ENCODE assay signal across 8 mouse cellular contexts in the genomic region with DNA sequence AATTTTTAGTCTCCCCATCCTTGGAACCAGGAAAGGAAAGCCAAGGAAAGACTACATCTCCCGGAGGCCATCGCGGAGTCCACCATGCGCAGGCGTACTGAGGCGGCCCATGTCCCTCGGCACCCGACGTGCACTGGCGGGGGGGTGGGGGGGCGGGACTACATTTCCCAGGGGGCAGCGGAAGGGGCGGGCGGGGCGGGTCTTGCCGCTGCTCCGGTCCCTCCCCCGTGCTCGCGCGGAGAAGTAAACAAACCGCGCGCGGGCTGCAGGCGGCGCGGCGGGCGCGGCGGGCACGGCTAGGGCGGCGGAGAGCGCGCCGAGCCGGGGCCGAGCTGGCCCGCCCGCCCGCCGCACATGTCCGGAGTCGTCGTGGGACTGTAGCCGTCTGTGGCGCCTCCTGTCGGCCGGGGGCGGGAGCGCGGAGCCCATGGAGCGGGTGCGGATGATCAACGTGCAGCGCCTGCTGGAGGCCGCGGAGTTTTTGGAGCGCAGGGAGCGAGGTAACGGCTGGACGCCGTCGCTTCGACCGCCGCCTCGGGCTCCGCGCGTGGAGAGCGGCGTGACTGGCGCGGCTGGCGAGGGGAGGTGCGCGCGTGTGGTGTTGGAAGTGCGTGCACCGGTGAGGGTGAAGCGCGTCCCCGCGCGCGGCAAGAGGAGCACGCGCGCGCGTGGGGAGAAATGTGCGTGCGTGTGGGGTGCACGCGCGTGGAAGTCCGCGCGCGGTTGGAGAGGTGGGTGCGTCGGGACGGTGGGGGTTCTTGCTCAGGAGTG. TPM values are rescaled to one million over a fixed set of nuclear protein-coding genes. Genes with fewer than 3 reads are reported as not detected.
A peak's percentile ranks its signal among the peaks of the same experiment; 100 is the strongest.
DNase-seq lines count a peak whose midpoint lies in the region; ATAC-seq and TF ChIP-seq lines count a peak whose summit lies in the region.

No protein-coding gene starts in this region.

- H3K27me3 ChIP-seq in forebrain, embryonic 16.5 days (replicated peaks; ENCODE audit: control insufficient read depth, insufficient read depth, low read length): no peaks in the 10 kb centered on the region
- no peaks in the 10 kb centered on the region for H3K27me3 ChIP-seq in lung, embryonic 14.5 days (ENCODE audit: insufficient read depth, low read length)

- in situ Hi-C loops in ES-E14 (cut with MboI; ENCODE audit: low sequenced_read_pairs in 2 of 2, unreplicated experiment in 2 of 2): no loop called here

- H3K9me3 ChIP-seq in ES-E14 (ENCODE audit: control insufficient read depth, insufficient read depth, low read depth, low read length): no peaks in the 10 kb centered on the region
- H3K9me3 ChIP-seq in forebrain, embryonic 16.5 days (ENCODE audit: control insufficient read depth, low read length): no peaks in the 10 kb centered on the region
- H3K9me3 ChIP-seq in lung, embryonic 14.5 days (ENCODE audit: low read depth, low read length): no peaks in the 10 kb centered on the region

- H3K4me3 ChIP-seq in ES-E14 (ENCODE audit: insufficient read depth in 1 of 2, low read depth in 1 of 2, low read length in 2 of 2, poor library complexity in 1 of 2, severe bottlenecking in 1 of 2): peak overlapping the region; percentile 99
- peak overlapping the region; percentile 82 for H3K4me3 ChIP-seq in forebrain, embryonic 16.5 days (replicated peaks; ENCODE audit: low read length)
- peak overlapping the region; percentile 91 for H3K4me3 ChIP-seq in lung, embryonic 14.5 days (ENCODE audit: low read depth, low read length)

- peak; percentile 71 for TF ChIP-seq CTCF in lung, embryonic 14.5 days (IDR thresholded peaks at IDR 0.05; ENCODE audit: low read depth)

- peak overlapping the region; percentile 29; the same call in 1 of the 2 replicates for H3K27ac ChIP-seq in ES-E14 (ENCODE audit: insufficient read depth, low read depth, low read length, poor library complexity, severe bottlenecking)
- peak overlapping the region; percentile 63 for H3K27ac ChIP-seq in forebrain, embryonic 16.5 days (ENCODE audit: low read length)
- H3K27ac ChIP-seq in lung, embryonic 14.5 days (ENCODE audit: low read depth): peak overlapping the region; percentile 77

- intact Hi-C loops in heart, postnatal 36 days (cut with DNase I): loop anchor here (1.0 to 5.0 kb wide), 3 partner anchors 15 to 142 kb away; no protein-coding TSS in a partner anchor

- peaks cover 7% of the 10 kb centered on the region; the same call in 1 of the 2 replicates for H3K36me3 ChIP-seq in ES-E14 (ENCODE audit: control insufficient read depth, insufficient read depth, low read length, poor library complexity, severe bottlenecking)
- peaks cover 6% of the 10 kb centered on the region for H3K36me3 ChIP-seq in forebrain, embryonic 16.5 days (ENCODE audit: control insufficient read depth, insufficient read depth)
- H3K36me3 ChIP-seq in lung, embryonic 14.5 days (ENCODE audit: insufficient read depth): peaks cover 17% of the 10 kb centered on the region

- 0% methylated on average over 86 of the region's 106 CpGs for WGBS in forebrain, embryonic 16.5 days
- WGBS in lung, embryonic 14.5 days: under 1% methylated on average over 88 of the region's 106 CpGs

- peak; percentile 86 for ATAC-seq in forebrain, embryonic 16.5 days
- ATAC-seq in lung, embryonic 14.5 days (ENCODE audit: insufficient read depth): peak; percentile 79
- peak; percentile 46 for ATAC-seq in neutrophil, adult 5-6 weeks (ENCODE audit: extremely low read depth, insufficient number of reproducible peaks, low FRiP score, poor library complexity, severe bottlenecking)

- peak overlapping the region; percentile 90 for H3K9ac ChIP-seq in ES-E14 (ENCODE audit: insufficient read depth, low read depth, low read length, poor library complexity, severe bottlenecking)
- H3K9ac ChIP-seq in forebrain, embryonic 16.5 days (replicated peaks; ENCODE audit: low read depth, low read length): peak overlapping the region; percentile 70
- H3K9ac ChIP-seq in lung, embryonic 14.5 days: peak overlapping the region; percentile 66

- H3K4me1 ChIP-seq in ES-E14 (ENCODE audit: control insufficient read depth in 2 of 2, insufficient read depth in 2 of 2, low read length in 2 of 2, poor library complexity in 1 of 2): peaks cover 3 to 12% of the 10 kb centered on the region in 2 experiments; a peak in 3 of 4 replicates
- H3K4me1 ChIP-seq in forebrain, embryonic 16.5 days (replicated peaks; ENCODE audit: control insufficient read depth, insufficient read depth, low read length): peaks cover 26% of the 10 kb centered on the region
- peaks cover 13% of the 10 kb centered on the region for H3K4me1 ChIP-seq in lung, embryonic 14.5 days (ENCODE audit: insufficient read depth)

- peak; percentile 82 for DNase-seq in ES-E14 (ENCODE audit: low read depth, low spot score)
- peak; percentile 93 for DNase-seq in cerebellum, adult 11-12 months
- DNase-seq in heart, postnatal 36 days: peak; percentile 91 to 92
- DNase-seq in layer of hippocampus, adult 8-10 months (ENCODE audit: low spot score in 2 of 2): peak; percentile 87 to 90
- DNase-seq in lung, embryonic 14.5 days: peak; percentile 95
- DNase-seq in testis, postnatal 14 days (ENCODE audit: low spot score): peak; percentile 92

- H3K4me2 ChIP-seq in forebrain, embryonic 16.5 days (ENCODE audit: low read length): peak overlapping the region; percentile 90
- peak overlapping the region; percentile 96 for H3K4me2 ChIP-seq in lung, embryonic 14.5 days

TF ChIP-seq in ES-E14, 5 proteins besides CTCF, POLR2A, EP300 and RAD21:
- no peak for TF ChIP-seq CHD2 (IDR thresholded peaks at IDR 0.05; ENCODE audit: low read depth, low read length)
- TF ChIP-seq HCFC1 (IDR thresholded peaks at IDR 0.05; ENCODE audit: borderline replicate concordance, insufficient read depth, low read length): peak; percentile 93

RNA-seq across cellular contexts. Expression of a gene that starts 19.1 kb away (rescaled TPM):
- total RNA-seq in ES-E14 (2012; rRNA removed): 20.1 and 28.5 TPM in 2 replicates
- 46.7 and 61.4 TPM in 2 replicates for polyA plus RNA-seq in forebrain, embryonic 16.5 days (2015; fragmentation: Nextera tagmentation; extraction: Ambion mirVana)
- 10 to 100 TPM; 50.9 to 51.7 TPM for total RNA-seq in heart, postnatal 36 days (2021)
- 10 to 100 TPM; 57.8 to 73.4 (median 65.8) TPM for total RNA-seq in layer of hippocampus, adult 8-10 months (2022)
- polyA plus RNA-seq in lung, embryonic 14.5 days (2014; fragmentation: Nextera tagmentation; extraction: Ambion mirVana): 36.7 and 38.3 TPM in 2 replicates
- total RNA-seq in neutrophil, adult 5-6 weeks (2017): 108 and 112 TPM in 2 replicates

RNA-seq across cellular contexts. Expression of a gene that starts 42.2 kb away (rescaled TPM):
- not detected in 2 replicates for total RNA-seq in ES-E14 (2012; rRNA removed)
- not detected in 2 replicates for polyA plus RNA-seq in forebrain, embryonic 16.5 days (2015; fragmentation: Nextera tagmentation; extraction: Ambion mirVana)
- not detected for total RNA-seq in heart, postnatal 36 days (2021)
- total RNA-seq in layer of hippocampus, adult 8-10 months (2022): not detected
- 4.8 and 5.8 TPM in 2 replicates for polyA plus RNA-seq in lung, embryonic 14.5 days (2014; fragmentation: Nextera tagmentation; extraction: Ambion mirVana)
- total RNA-seq in neutrophil, adult 5-6 weeks (2017): not detected in 2 replicates

Comparison
In these comparisons a context has a peak if more than half of its experiments do, and no peak if none do; other contexts are left out.
1. Peak in every context shown above with its lines: DNase-seq, ATAC-seq, H3K4me3 ChIP-seq and H3K27ac ChIP-seq.